Mouse (Mus musculus): ENCODE results near the gene Olfr1. TPM values are rescaled to one million over a fixed set of nuclear protein-coding genes. Genes with fewer than 3 reads are reported as not detected.

Olfr1 gene
- total RNA-seq (2012; rRNA removed) (not detected in 2 replicates), total RNA-seq (2014; rRNA removed) (not detected in 2 replicates), polyA plus RNA-seq (2012; ENCODE audit: insufficient read length, low read depth) (not detected in 2 replicates)

DNA sequence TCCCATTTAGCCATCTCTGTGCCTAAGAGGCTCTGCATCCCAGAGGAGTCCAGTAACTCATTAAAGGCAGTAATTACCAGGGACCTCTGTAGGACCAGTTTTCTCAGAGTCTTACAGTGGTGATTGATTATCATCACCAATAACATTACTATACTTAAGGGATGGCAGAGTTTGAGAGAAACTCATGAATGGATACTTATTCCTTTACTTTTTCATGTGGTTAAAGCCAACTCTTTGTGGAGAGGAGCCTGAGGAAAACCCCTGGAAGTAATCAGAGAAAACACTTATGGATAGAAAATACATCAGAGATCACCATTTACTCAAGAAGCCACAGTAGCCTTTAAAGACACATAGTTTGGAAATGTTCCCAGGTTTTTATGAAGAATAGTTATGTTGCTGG lies at the start of gene Olfr1:
TSS of gene Olfr1 (minus strand) at position 101 of the 400 bp plus-strand sequence.
- H3K9ac ChIP-seq (ENCODE audit: insufficient read depth, low read depth) = no peak within 1 kb of the TSS

DNA sequence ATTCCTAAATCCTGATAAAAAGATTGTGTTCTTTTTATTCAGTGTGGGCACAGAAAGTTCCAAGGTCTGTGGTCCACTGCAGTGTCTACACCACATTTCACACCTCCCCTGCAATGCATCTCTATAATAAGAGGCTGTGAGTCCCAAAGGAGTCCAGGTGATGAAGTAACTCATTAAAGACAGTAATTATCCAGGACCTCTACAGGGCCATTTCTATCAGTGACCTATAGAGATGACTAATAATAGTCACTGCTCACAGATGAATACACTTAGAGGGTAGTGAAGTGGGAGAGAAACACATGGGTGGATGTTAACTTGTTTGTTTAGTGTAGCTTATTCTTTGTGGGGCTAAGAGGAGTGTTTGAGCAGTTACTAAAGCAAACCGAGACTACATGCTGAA lies 29.0 kb upstream of the Olfr1 start, which contains the start of gene Olfr378:
TSS of gene Olfr378 (minus strand) at position 101 of the 400 bp plus-strand sequence.
- H3K4me3 ChIP-seq (replicated peaks in 1 of 3; ENCODE audit: low read depth in 2 of 3, low read length in 2 of 3, poor library complexity in 1 of 3) = no peak within 1 kb of the TSS
- TF ChIP-seq E2F4 (IDR thresholded peaks at IDR 0.05; ENCODE audit: insufficient replicate concordance, low read depth, low read length) (no peak), MEF2A (IDR thresholded peaks at IDR 0.05; ENCODE audit: borderline replicate concordance, low read depth, low read length) (no peak), MAZ (IDR thresholded peaks at IDR 0.05; ENCODE audit: low read depth, low read length) (no peak), BHLHE40 (IDR thresholded peaks at IDR 0.05; ENCODE audit: low read depth, low read length) (no peak), MYC (IDR thresholded peaks at IDR 0.05; ENCODE audit: low read depth, low read length) (no peak), MAX (IDR thresholded peaks at IDR 0.05; ENCODE audit: low read length) (no peak), TCF12 (IDR thresholded peaks at IDR 0.05; ENCODE audit: low read depth, low read length) (no peak), NELFE (IDR thresholded peaks at IDR 0.05; ENCODE audit: low read depth, low read length) (no peak), HCFC1 (IDR thresholded peaks at IDR 0.05; ENCODE audit: low read depth, low read length) (no peak)
- H3K36me3 ChIP-seq (replicated peaks in 1 of 2; ENCODE audit: control insufficient read depth in 1 of 2, insufficient read depth in 1 of 2, low read length in 1 of 2) = no peaks in the 10 kb centered on the region
- DNase-seq (ENCODE audit: extremely low read depth) = no peak
- H3K9ac ChIP-seq (ENCODE audit: insufficient read depth, low read depth) = no peak within 1 kb of the TSS
- in situ Hi-C loops (cut with MboI; ENCODE audit: low pct_ligation_motif_present, low pct_unique_long_range_greater_than_20kb, low sequenced_read_pairs) = no loop called here
- H3K27ac ChIP-seq (ENCODE audit: insufficient read depth, low read depth) = no peak within 1 kb of the TSS
- H3K4me1 ChIP-seq (ENCODE audit: control insufficient read depth in 1 of 2, insufficient read depth in 2 of 2) = no peaks in the 10 kb centered on the region
- dilution Hi-C loops (cut with MboI; ENCODE audit: extremely low pct_ligation_motif_present, extremely low pct_unique_long_range_greater_than_20kb, low sequenced_read_pairs) = no loop called here
- H3K27me3 ChIP-seq (replicated peaks) = peaks cover 61% of the 10 kb centered on the region
- no peaks in the 10 kb centered on the region for H3K79me2 ChIP-seq (replicated peaks; ENCODE audit: control insufficient read depth, extremely low read depth, insufficient read depth, poor library complexity, severe bottlenecking)
- no peaks in the 10 kb centered on the region for H3K9me3 ChIP-seq (replicated peaks; ENCODE audit: low read length)
- no peak within 1 kb of the TSS for H3K4me2 ChIP-seq (ENCODE audit: insufficient read depth, low read depth, poor library complexity, severe bottlenecking)

More for the DNA sequence above, at the start of gene Olfr1:
- Histone ChIP-seq H3K27ac (ENCODE audit: insufficient read depth, low read depth) (no peak within 1 kb of the TSS), H3K27me3 (replicated peaks) (peaks cover 45% of the 10 kb centered on the region), H3K79me2 (replicated peaks; ENCODE audit: control insufficient read depth, extremely low read depth, insufficient read depth, poor library complexity, severe bottlenecking) (no peaks in the 10 kb centered on the region), H3K9me3 (replicated peaks; ENCODE audit: low read length) (no peaks in the 10 kb centered on the region), H3K4me3 (replicated peaks in 1 of 3; ENCODE audit: low read depth in 2 of 3, low read length in 2 of 3, poor library complexity in 1 of 3) (no peak within 1 kb of the TSS), H3K36me3 (replicated peaks in 1 of 2; ENCODE audit: control insufficient read depth in 1 of 2, insufficient read depth in 1 of 2, low read length in 1 of 2) (no peaks in the 10 kb centered on the region), H3K4me1 (ENCODE audit: control insufficient read depth in 1 of 2, insufficient read depth in 2 of 2) (no peaks in the 10 kb centered on the region), H3K4me2 (ENCODE audit: insufficient read depth, low read depth, poor library complexity, severe bottlenecking) (no peak within 1 kb of the TSS)
- TF ChIP-seq MAZ (IDR thresholded peaks at IDR 0.05; ENCODE audit: low read depth, low read length) = no peak
- TF ChIP-seq MEF2A (IDR thresholded peaks at IDR 0.05; ENCODE audit: borderline replicate concordance, low read depth, low read length) = no peak
- no peak for TF ChIP-seq HCFC1 (IDR thresholded peaks at IDR 0.05; ENCODE audit: low read depth, low read length)
- TF ChIP-seq TCF12 (IDR thresholded peaks at IDR 0.05; ENCODE audit: low read depth, low read length) = no peak
- TF ChIP-seq MYC (IDR thresholded peaks at IDR 0.05; ENCODE audit: low read depth, low read length) = no peak
- dilution Hi-C loops (cut with MboI; ENCODE audit: extremely low pct_ligation_motif_present, extremely low pct_unique_long_range_greater_than_20kb, low sequenced_read_pairs) (no loop called here), in situ Hi-C loops (cut with MboI; ENCODE audit: low pct_ligation_motif_present, low pct_unique_long_range_greater_than_20kb, low sequenced_read_pairs) (no loop called here)
- no peak for DNase-seq (ENCODE audit: extremely low read depth)

DNA sequence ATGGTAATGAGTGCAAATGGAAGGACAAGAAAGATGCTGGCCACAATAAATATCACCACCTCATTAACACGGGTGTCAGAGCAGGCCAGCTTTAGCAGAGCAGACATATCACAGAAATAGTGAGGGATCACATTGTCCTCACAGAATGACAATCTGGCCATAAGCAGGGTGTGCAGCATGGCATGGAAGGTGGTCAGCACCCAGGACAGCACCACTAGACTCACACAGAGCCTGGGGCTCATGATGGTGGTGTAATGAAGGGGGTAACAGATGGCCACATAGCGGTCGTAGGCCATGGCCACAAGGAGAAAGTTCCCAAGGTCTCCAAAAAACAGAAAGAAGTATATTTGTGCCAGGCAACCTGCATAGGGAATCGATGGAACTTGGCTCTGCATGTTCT lies 4.0 kb downstream of the Olfr1 start:
- Histone ChIP-seq H3K27ac (ENCODE audit: insufficient read depth, low read depth) (no peak overlapping the region), H3K4me1 (ENCODE audit: control insufficient read depth in 1 of 2, insufficient read depth in 2 of 2) (no peaks in the 10 kb centered on the region), H3K9me3 (replicated peaks; ENCODE audit: low read length) (no peaks in the 10 kb centered on the region), H3K27me3 (replicated peaks) (peaks cover 67% of the 10 kb centered on the region), H3K9ac (ENCODE audit: insufficient read depth, low read depth) (no peak overlapping the region), H3K79me2 (replicated peaks; ENCODE audit: control insufficient read depth, extremely low read depth, insufficient read depth, poor library complexity, severe bottlenecking) (no peaks in the 10 kb centered on the region), H3K4me3 (replicated peaks in 1 of 3; ENCODE audit: low read depth in 2 of 3, low read length in 2 of 3, poor library complexity in 1 of 3) (no peak overlapping the region), H3K4me2 (ENCODE audit: insufficient read depth, low read depth, poor library complexity, severe bottlenecking) (no peak overlapping the region), H3K36me3 (replicated peaks in 1 of 2; ENCODE audit: control insufficient read depth in 1 of 2, insufficient read depth in 1 of 2, low read length in 1 of 2) (no peaks in the 10 kb centered on the region)
- in situ Hi-C loops (cut with MboI; ENCODE audit: low pct_ligation_motif_present, low pct_unique_long_range_greater_than_20kb, low sequenced_read_pairs) = no loop called here
- dilution Hi-C loops (cut with MboI; ENCODE audit: extremely low pct_ligation_motif_present, extremely low pct_unique_long_range_greater_than_20kb, low sequenced_read_pairs) = no loop called here
- no peak for DNase-seq (ENCODE audit: extremely low read depth)
- no peak for TF ChIP-seq GABPA (IDR thresholded peaks at IDR 0.05; ENCODE audit: insufficient replicate concordance, low read depth, low read length)
- TF ChIP-seq ZC3H11A (IDR thresholded peaks at IDR 0.05; ENCODE audit: low read depth, low read length) = no peak
- no peak for TF ChIP-seq USF1 (IDR thresholded peaks at IDR 0.05; ENCODE audit: low read depth, low read length)
- TF ChIP-seq BHLHE40 (IDR thresholded peaks at IDR 0.05; ENCODE audit: low read depth, low read length) = no peak
- TF ChIP-seq MEF2A (IDR thresholded peaks at IDR 0.05; ENCODE audit: borderline replicate concordance, low read depth, low read length) = no peak
- TF ChIP-seq ELF1 (IDR thresholded peaks at IDR 0.05; ENCODE audit: low read depth, low read length) = no peak
- no peak for TF ChIP-seq SMC3 (IDR thresholded peaks at IDR 0.05; ENCODE audit: low read depth, low read length)
- no peak for TF ChIP-seq CHD2 (IDR thresholded peaks at IDR 0.05; ENCODE audit: low read length)
- no peak for TF ChIP-seq JUND (conservative IDR thresholded peaks at IDR 0.05; ENCODE audit: low read depth, low read length)

Data from CH12.LX (cell line).